Mouse (Mus musculus): ENCODE data around the gene Sh3gl1.
A peak's percentile ranks its signal among the peaks of the same experiment; 100 is the strongest.

Sh3gl1 gene

DNA sequence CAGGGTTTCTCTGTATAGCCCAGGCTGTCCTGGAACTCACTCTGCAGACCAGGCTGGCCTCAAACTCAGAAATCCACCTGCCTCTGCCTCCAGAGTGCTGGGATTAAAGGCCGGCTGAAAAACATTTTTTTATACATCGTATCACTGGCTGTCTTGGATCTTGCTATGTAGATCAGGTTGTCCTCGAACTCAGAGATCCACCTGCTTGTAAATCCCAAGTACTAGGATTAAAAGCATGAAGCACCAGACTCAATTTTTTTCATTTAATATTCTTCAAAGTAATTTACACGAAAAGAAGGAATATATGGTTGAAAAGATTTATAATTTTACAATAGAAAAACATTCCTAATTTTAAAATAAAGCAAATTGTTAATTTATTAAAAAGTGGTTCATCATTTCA is 2.9 kb upstream of the Sh3gl1 start:
- DNase-seq, result no peak

- DNase-seq, result peak; percentile 42
These were observed 2.3 kb upstream of the Sh3gl1 start for GRCm38 (mm10) chr17:56038583-56039261.

GRCm38 (mm10) chr17:56036901-56037287 is 459 bp upstream of the Sh3gl1 start:
- DNase-seq, result no peak

GRCm38 (mm10) chr17:56035216-56035615 is 1.2 kb downstream of the Sh3gl1 start:
- DNase-seq, result no peak

DNA sequence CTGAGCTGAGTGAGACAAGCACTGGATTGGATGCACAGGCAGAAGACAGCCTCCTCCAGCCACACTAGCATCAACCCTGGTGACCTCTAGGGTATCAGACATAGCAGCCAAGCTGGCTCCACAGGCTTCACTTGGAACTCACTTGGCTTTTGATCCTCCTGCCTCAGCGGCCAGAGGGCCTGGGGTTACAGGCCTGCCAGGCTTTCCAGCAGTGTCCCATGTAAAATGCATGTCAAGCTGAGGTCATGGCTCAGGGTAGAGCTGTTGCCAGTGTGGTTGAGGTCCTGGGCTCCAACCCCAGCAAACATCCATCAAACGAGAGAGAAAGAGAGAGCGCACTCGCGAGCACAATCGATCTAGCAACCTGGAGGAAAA is 1.7 kb downstream of the Sh3gl1 start:
- DNase-seq, result no peak

GRCm38 (mm10) chr17:56034040-56034725 is 2.3 kb downstream of the Sh3gl1 start:
- DNase-seq, result no peak

DNA sequence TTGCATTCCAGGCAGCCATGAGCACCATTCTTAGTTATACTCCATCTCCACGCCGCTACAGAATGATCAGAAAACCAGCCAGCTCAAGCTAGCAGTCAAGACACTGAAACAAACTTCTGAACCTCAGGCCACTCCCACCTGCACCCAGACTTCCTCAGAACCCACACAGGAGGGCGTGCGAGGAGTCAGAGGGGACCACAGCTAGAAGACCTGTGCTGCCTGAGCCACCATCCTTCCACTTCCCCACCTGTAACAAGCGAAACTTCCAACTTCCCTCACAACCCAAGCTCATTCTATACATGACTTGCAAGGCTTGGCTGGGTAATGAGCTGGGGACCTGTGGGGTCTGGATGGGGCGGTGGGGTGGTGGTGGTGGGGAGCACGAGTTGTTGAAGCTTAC is 3.6 kb downstream of the Sh3gl1 start:
- no peak for DNase-seq

DNA sequence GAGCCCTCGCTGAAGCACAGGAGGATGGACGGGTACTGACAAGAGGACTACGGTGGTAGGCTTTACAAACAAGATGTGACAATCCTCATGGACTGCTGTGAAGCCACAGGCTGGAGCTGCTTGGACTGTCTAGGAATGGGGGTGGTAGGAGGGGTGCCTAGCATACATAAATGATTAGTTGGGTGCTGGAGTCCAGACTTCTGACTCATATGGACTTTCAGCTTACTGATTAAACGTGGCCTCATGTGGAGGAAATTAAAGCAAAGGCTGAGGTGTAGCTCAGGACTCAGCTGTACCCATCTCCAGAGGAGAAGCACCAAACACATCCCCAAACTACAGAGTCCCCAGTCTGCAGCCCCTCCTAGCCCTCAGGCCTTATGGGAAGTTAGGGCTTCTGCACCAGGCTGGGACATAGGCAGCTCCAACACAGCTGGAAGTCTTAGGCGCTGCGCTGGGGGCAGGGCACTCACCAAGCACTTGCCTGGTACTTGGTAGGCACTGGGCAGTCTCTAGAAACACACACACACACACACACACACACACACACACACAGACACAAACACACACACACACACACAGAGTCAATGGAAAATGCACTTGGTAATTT is 4.2 kb downstream of the Sh3gl1 start:
- DNase-seq, result no peak

- DNase-seq, result no peak
These were observed 5.0 kb downstream of the Sh3gl1 start for GRCm38 (mm10) chr17:56031431-56031830.

DNA sequence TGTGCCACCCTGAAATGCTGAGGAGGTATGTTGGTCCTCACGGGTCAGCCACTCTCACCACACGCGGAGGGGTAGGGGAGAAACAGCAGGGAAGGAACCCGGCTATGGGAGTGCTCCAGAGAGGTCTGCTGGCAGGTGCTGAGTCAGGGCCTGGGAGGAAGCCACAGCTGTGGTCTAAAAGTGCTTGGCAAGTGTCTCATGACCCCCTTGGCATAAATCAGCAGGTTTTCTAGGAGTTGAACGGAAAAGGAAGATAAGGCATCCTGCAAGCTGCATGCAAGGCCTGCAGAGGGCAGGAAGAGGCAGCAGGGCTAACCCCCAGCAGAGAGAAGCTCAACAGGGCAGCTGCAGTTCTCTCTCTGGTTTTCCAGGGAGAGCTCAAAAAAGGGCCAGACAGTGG is 5.5 kb downstream of the Sh3gl1 start:
- DNase-seq, result no peak

DNA sequence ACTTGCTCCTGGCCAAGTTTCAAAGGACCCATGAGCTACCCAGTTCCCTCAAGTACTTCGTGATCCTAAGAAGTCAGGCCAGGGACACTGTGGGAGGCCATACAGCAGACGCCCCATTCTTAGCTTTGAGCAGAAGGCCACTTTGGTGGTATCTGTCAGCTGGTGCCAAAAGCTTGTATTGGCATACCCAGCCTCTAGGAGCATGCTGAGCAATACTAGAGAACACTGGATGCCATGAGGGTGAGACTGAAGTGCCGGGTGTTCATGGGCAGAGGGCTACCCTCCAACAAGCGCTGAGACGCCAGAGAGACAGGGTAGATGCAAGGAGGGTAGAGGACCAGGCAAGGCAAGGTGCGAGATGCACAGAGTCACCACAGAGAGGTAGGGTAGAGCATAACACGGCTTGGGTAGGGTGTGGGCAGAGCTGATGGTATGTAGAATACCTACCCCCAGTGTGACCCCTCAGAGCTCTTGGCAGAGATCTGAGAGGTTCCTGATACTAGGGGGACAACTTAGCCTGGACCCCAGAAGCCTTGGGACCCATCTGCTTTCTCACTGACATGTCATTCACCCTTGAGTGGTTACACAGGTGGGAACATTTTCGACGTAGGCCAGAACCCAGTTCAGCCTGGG is 6.1 kb downstream of the Sh3gl1 start:
- no peak for DNase-seq

- DNase-seq, result no peak
These were observed 8.5 kb downstream of the Sh3gl1 start for GRCm38 (mm10) chr17:56027801-56028441.

GRCm38 (mm10) chr17:56026881-56027280 is 9.6 kb downstream of the Sh3gl1 start:
- DNase-seq, result no peak

DNA sequence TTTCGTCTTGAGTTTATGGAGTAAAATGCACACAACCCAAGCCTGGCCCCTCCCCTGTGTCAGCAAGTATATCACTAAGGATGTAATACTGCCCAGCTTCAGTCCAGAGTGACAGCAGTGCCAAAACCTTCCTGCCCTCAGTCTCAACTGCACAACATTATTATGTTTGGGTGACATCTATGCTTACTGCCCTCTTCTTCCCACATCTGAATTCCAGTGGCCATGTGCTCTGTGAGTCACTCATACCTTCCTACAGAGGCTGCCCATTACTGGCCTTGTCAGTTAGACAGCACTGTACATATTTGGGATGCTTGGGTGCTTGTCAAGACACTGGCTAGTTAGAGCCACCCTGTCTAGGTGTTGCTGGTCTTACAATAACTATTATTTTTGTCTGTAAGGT is 10.1 kb downstream of the Sh3gl1 start:
- no peak for DNase-seq

DNA sequence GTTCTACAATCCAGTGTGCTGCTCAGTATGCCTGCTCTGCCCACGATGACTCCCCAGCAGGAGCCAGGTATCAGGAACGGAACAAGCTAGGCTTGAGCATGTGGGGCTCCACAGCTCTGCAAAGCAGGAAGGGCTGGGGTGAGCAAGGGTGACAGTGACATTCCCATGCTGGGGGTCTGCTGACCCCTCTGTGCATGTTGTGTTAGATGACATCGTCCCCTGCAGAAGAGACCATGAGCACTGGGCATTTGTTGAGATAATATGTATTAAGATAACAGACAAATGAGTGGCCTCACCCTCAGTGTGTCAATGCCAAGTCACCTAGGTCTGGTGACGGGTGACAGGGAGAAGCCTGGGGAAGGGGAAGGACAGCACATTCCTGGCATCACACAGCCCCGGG is 11.5 kb downstream of the Sh3gl1 start:
- no peak for DNase-seq

DNA sequence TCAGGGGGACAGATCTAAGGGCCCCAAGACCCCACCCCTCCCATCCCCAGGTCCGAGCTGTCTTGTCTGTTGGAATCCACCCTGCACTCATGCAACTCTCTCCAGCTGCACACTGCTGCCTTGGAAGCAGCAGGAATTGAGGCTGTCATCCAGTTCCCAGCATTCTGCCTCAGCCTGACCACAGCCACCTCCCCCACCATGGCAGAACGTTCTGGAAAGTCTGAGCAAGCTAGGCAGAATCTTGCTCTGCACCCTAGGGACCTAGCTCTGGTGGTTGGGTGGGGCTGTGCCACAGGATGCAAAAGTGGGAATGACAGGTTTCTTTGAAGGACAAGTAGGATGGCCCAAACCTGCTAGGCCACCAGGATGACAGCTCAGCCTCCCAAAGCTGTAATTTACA is 12.0 kb downstream of the Sh3gl1 start:
- DNase-seq, result no peak

DNA sequence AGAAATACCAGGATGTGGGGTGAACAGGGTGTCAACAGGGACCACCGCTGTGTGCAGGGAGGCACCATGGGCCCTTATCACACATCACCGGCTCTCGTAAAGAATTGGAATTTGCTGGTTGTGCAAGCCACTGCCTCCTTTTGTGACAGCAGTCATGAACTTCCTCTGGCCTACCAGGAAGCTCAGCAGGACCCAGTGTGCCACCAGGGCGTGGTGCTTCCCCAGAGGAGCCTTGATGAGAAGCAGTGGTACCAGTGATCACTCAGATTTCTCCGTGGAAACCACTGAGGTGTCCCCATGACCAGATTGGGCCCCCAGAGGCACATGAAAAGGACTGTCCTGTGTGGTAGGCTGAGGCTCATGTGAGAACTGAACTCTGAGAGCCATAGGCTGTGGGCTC is 13.0 kb downstream of the Sh3gl1 start:
- DNase-seq, result no peak

- DNase-seq, result no peak
These were observed 13.5 kb downstream of the Sh3gl1 start for GRCm38 (mm10) chr17:56022989-56023290.

GRCm38 (mm10) chr17:56022131-56022988 is 14.1 kb downstream of the Sh3gl1 start:
- no peak for DNase-seq

DNA sequence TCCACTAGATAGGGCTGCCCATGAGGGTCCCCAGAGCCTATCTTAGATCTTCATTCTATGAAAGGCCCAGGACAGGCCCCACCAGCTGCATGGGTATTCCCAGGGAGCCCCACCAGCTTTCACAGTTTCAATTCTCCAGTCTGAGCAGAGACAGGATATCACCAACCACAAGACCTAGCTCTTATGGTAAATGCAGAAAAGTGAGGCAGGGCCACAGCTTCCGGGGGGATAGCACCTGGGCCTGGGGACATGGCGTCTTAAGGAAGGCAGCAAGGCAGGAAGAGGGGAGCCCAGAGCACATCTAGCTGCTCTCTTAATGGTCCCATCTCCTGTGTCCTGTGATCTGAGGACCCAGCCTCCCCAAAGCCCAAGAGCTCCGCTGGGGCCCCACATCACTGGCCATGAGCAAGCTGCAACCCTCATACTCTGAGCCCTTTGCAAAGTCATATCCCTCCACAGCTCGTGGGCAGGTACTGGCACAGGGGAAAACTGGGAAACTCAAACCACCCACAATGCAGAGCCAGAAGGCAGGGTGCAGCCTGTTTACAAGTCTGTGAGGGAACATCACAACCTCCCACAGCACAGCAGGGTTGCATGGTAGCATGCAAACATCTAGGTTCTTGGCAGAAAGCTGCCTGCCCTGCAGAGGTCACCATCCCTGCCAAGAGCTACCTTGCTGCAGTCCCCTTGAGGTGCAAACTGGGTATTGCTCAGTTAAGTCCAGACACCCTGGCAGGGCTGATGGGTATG is 15.1 kb downstream of the Sh3gl1 start:
- DNase-seq, result no peak

DNA sequence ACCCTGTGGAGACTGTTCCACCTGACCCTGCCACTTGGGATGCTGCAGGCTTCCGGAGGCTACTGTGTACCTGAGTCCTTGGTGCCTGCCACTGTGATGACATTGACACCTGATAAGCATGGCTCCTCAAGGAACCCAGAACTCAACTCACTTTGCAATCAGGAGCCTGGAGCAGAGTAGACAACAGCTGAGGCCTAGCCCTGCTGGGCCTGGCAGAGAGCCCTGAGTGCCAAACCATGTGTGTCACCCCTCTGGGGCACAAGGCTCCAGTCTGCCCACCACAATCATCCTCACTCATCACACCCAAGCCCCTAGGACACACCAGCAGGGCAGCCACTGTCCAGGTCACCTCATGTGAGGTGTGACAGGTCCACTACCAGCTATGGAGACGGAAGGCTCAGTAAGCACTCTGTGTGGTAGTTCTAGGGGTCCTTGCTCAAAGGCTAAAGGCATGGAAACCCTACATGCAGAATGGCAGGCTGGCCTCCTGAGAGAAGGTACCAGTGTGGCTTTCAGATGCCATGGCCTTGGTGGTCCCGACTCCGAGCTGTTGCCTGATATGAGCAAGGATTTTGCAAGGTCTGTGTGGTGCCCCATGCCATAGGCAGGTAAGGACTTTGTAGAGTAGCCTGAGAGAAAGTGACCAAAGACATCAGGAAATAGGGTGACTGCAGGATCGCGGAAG is 15.9 kb downstream of the Sh3gl1 start:
- DNase-seq, result no peak

Data from lung, postnatal 10 days (tissue).